Mouse (Mus musculus) embryo, embryonic 10 days (tissue): ENCODE measurements around the gene Myrfl.
A peak's percentile ranks its signal among the peaks of the same experiment; 100 is the strongest.

Experiments
- DNase-seq: peaks from one replicate; pipeline ENCODE4 v3.0.0-alpha.2; 2015; ENCODE audit warnings: low spot score

The Myrfl gene

GRCm38 (mm10) chr10:116827306-116827705 is 69.4 kb downstream of the Myrfl start:
- no peak for DNase-seq

GRCm38 (mm10) chr10:116815311-116816060 is 81.2 kb downstream of the Myrfl start:
- no peak for DNase-seq

DNA sequence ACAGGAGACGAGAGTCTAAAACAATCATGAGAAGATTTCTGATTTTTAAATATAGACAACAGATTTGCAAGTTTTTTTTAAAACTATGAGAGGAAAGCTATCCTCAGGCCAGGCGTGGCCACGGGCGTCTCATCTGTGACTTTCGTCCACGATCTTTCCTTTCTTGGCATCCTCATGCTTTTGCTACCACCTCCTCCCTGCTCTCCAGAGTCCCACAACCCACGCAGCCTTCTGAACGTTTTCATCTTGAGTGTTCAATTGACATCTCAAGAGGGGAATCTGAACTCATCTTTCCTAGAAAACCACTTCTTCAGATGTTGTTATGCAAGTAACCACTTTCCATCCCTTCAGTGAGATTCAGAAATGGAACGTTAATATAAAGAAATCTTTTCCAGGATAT is 83.6 kb downstream of the Myrfl start:
- DNase-seq = no peak

DNA sequence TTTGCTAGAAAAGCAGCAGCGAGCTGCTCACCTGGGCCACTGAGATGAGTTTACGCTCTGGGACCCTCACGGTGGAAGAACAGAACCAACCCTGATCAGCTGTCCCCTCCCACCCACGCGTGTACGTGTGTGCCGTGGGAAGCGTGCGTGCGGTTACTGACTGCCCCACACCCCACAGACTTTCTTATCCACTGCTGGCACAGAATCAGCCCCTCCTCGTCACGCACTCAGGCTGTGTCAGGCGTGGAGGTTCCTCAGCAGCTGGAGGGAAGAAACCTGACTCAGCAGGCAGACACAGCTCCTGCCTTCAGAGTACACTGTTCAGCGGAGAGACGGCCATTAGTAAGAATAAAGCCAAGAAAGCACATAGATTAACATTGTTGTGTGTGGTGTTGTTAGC is 86.0 kb downstream of the Myrfl start:
- DNase-seq = no peak

GRCm38 (mm10) chr10:116809383-116809782 is 87.3 kb downstream of the Myrfl start:
- DNase-seq = no peak

- no peak for DNase-seq
These were observed 88.0 kb downstream of the Myrfl start for GRCm38 (mm10) chr10:116808556-116809353.

GRCm38 (mm10) chr10:116802178-116802794 is 94.4 kb downstream of the Myrfl start:
- no peak for DNase-seq

GRCm38 (mm10) chr10:116801281-116801680 is 95.4 kb downstream of the Myrfl start:
- DNase-seq = no peak

DNA sequence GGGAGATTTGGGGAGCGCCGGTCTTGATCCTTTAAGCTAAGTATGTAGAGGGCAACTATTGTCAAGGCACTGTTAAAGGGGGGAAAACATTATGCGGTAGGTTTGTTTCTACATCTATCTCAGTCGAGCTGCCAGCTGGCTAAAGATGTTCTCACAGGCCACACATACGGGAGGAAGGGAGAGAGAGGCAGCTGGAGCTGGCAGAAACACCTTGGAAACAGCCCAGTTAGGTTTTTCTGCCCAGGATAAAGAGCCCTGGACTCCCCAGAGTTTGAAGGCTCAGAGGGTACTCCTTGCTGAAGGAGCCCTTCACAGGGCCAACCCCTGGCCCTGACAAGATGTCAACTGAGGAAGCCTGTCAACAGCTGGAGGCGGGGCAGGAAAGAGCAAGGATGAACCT is 100.7 kb downstream of the Myrfl start:
- DNase-seq = peak; percentile 39

DNA sequence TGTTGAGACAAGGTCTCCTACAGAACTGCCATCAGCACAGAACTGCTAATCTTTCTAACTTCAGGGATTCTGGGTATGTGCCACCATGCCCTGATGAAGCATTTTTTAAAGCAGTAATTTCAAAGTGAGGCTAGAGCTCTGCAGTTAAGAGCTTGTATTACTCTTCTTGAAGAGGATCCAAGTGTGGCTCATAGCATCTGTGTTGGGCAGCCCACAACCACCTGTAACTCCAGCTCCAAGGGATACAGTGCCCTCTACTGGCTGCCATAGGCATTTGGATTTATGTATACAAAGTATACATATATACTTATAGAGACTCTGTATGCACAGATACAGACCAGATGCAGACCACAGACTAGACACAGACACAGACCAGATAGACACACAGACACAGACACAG is 107.6 kb downstream of the Myrfl start:
- DNase-seq = peak; percentile 64

- no peak for DNase-seq
These were observed 108.3 kb downstream of the Myrfl start for GRCm38 (mm10) chr10:116788431-116788830.

DNA sequence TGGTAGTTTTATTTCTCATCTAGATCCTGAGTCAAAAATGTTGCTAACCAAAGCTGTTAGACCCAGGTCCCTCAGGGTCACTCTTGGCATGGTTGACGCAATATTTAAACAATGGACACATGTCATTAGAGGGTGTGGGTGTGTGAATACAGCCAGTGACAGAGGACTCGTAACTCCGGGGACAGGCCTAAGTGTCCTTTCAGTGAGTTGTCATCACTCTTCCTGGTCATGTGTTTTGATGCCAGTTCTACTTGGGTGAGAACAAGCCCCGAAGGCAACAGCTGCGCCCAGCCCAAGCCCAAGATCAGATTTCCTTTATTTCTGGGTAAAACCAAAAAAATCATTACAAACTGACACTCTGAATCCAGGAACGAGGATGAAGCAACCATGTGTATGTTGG is 112.6 kb downstream of the Myrfl start:
- DNase-seq = no peak

- DNase-seq = no peak
These were observed 113.7 kb downstream of the Myrfl start for GRCm38 (mm10) chr10:116783020-116783419.

GRCm38 (mm10) chr10:116777947-116778346 is 118.8 kb downstream of the Myrfl start:
- no peak for DNase-seq

DNA sequence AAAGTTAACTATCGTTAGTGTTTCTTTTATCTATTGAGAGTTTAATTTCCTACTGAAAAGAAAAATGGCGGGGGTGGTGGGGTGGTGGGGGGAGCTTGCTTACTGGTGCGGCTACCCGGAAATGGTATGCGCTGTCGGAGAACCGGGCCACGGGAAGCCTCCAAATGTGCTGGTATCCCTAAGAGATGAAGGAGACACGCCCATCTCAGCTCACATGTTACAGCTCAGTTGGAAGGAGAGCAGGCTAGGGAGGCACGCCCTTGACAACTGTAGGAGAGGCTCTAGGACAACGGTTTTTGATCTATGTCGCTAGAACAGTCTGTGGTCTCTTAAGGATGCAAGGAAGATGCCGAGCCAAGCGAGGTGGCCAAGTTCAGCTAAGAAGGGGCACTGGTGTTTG is 119.9 kb downstream of the Myrfl start:
- DNase-seq = no peak

GRCm38 (mm10) chr10:116773846-116774750 is 122.6 kb downstream of the Myrfl start:
- DNase-seq = no peak

DNA sequence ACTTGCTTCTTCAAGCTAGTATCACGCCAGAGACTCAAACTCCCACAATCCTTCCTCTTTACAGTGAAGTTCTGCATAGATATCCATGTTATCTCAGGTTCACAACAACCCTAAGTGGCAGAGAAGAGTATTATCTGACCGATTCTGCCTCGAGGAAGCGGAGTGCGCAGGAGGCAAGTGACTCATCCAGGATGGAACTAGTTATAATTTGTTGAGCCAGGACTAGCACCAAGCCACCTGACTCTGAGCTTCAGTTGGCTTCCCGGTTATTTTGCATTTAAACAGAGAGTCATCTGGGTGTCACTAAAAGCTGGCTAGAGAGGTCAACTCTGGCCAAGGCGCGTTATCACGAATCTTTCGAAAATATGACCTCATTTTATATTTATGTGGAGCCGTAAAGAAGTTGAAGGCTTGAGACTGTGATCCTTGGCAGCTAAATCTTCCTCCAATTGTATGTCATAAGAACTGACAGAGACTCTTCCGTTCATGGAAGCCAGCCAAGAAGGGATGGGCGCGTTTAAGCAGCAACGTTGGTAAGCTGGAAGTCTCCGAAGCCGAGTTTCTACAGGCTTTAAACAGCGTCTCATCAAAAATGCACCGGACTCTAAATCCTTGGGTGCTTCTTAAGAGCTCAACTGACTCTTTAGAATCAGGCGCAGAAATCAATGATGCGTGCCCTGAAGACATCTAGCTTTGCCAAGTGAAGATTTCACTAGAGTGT is 125.3 kb downstream of the Myrfl start:
- no peak for DNase-seq

DNA sequence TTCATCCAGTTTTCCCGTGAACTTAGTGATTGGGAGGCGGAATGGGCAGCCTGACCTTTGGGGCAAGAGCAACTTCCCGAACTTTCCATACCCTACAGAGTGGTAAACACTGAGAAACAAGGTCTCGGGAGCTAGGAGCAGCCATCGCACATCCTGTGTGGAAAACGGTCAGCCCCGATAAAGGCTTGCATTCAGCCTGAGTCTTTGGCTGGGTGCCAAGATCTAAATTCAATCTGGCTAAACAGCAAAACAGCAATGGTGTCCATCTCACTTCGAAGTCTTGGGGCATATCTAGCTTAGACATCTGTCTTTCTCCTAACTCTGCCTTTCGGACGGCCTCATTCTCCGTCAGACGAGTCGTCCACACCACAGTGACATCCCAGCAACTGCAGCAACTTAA is 128.1 kb downstream of the Myrfl start:
- DNase-seq = no peak

DNA sequence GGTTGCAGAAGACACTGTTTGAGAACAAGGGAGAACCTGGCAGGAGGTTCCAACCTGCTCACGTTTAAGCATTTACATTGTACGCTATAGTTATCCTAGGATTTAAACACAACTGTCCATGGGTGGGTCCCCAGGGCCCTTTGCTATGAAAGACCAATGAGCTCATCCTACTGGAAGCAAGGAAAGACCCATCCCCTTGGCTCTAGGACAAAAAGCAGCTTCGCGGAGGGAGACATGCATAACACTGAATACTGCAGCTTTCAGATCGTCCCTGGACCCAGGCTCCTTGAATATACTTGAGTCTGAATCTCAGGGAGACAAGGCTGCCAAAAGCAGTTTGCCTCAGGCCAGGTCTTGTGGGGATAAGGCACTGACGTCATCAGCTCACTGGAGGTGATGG is 130.2 kb downstream of the Myrfl start:
- DNase-seq = no peak

- no peak for DNase-seq
These were observed 135.1 kb downstream of the Myrfl start for GRCm38 (mm10) chr10:116761476-116762068.

DNA sequence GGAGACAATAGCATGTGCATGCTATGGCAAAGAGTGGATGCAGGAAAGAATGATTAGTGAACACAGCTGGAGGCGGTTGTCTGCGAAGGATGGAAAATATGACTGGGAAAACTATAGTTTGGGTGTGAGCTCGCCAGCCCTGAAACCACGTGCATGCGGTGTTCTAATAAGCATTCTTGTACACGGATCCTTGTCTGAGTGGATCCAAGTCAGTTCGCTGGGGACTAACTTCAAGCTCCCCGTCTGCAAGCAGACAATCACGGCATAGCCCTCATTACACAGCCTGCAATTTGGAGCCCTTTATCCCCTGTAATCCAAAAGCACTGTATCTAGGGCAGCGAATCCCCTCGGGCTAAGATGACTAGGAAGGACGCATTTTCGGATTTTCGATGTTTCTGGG is 136.2 kb downstream of the Myrfl start:
- no peak for DNase-seq
